Mouse (Mus musculus) forebrain, embryonic 13.5 days (tissue): ENCODE results near the gene Chil1. TPM values are rescaled to one million over a fixed set of nuclear protein-coding genes. Genes with fewer than 3 reads are reported as not detected.

ENCODE experiments used
- ATAC-seq: fragments of 200-750 bp; cut with Nextera tagmentation; 2 replicates; pipeline ENCODE4 v1.8.0; 2017
- H3K27ac ChIP-seq: fragments of 300-500 bp; sonication (generic); 2 replicates; pipeline ENCODE4 v1.5.1; 2015; ENCODE audit warnings: inconsistent platforms, mild to moderate bottlenecking, moderate library complexity
- H3K27me3 ChIP-seq: fragments of 300-500 bp; sonication (generic); 2 replicates; pipeline ENCODE4 v1.6.1; 2015; ENCODE audit warnings: mild to moderate bottlenecking, inconsistent platforms
- H3K36me3 ChIP-seq: fragments of 300-500 bp; sonication (generic); 2 replicates; pipeline ENCODE4 v1.6.1; 2015; ENCODE audit warnings: mild to moderate bottlenecking, inconsistent platforms; ENCODE audit not compliant: poor library complexity, severe bottlenecking
- H3K4me1 ChIP-seq: fragments of 300-500 bp; sonication (generic); 2 replicates; pipeline ENCODE4 v1.6.1; 2015; ENCODE audit warnings: inconsistent platforms
- H3K4me2 ChIP-seq: fragments of 300-500 bp; sonication (generic); 2 replicates; pipeline ENCODE4 v1.6.1; 2015; ENCODE audit warnings: inconsistent platforms, mild to moderate bottlenecking, moderate library complexity
- H3K4me3 ChIP-seq: fragments of 300-500 bp; sonication (generic); 2 replicates; pipeline ENCODE4 v1.5.1; 2015; ENCODE audit warnings: mild to moderate bottlenecking, inconsistent platforms
- H3K9ac ChIP-seq: fragments of 300-500 bp; sonication (generic); 2 replicates; pipeline ENCODE4 v1.6.1; 2015; ENCODE audit warnings: mild to moderate bottlenecking, inconsistent platforms
- H3K9me3 ChIP-seq: fragments of 300-500 bp; sonication (generic); replicated peaks from 2 replicates; pipeline ENCODE4 v1.6.1; 2016; ENCODE audit warnings: inconsistent platforms
- WGBS: fragments of 180-500 bp; shearing (Covaris S2); methylation state at CpG from one replicate; pipeline ENCODE4 v1.1.7; 2015; 5-methylcytosine and 5-hydroxymethylcytosine counted together
- polyA plus RNA-seq: library from polyadenylated mRNA; unstranded; fragments of >200 nt; fragmentation: Nextera tagmentation; extraction: Ambion mirVana; gene quantifications from 2 replicates; pipeline ENCODE4 v1.2.1, GENCODE M21; 2015

Gene Chil1
- polyA plus RNA-seq, 1 experiment from 2014 or later = 3.2 TPM

- Histone ChIP-seq H3K27me3 (no peaks in the 10 kb centered on the region), H3K9ac (no peak overlapping the region), H3K4me2 (no peak overlapping the region), H3K27ac (no peak overlapping the region; the same call in 1 of the 2 replicates), H3K4me1 (peaks cover 16% of the 10 kb centered on the region), H3K4me3 (no peak overlapping the region), H3K9me3 (no peaks in the 10 kb centered on the region), H3K36me3 (no peaks in the 10 kb centered on the region)
- WGBS = 86% methylated on average over 5 of the region's 5 CpGs
- no peak for ATAC-seq
These were observed 6.2 kb downstream of the Chil1 start for GRCm38 (mm10) chr1:134188217-134188616.

GRCm38 (mm10) chr1:134188989-134189729 is 7.2 kb downstream of the Chil1 start:
- Histone ChIP-seq H3K9ac (no peak overlapping the region), H3K9me3 (no peaks in the 10 kb centered on the region), H3K4me1 (peaks cover 16% of the 10 kb centered on the region), H3K36me3 (no peaks in the 10 kb centered on the region), H3K27ac (peak overlapping the region; percentile 21; the same call in 1 of the 2 replicates), H3K4me3 (no peak overlapping the region), H3K4me2 (peak overlapping the region; percentile 24), H3K27me3 (no peaks in the 10 kb centered on the region)
- WGBS = 29% methylated on average over 12 of the region's 12 CpGs
- ATAC-seq = peak; percentile 55; the same call in 1 of the 2 replicates

DNA sequence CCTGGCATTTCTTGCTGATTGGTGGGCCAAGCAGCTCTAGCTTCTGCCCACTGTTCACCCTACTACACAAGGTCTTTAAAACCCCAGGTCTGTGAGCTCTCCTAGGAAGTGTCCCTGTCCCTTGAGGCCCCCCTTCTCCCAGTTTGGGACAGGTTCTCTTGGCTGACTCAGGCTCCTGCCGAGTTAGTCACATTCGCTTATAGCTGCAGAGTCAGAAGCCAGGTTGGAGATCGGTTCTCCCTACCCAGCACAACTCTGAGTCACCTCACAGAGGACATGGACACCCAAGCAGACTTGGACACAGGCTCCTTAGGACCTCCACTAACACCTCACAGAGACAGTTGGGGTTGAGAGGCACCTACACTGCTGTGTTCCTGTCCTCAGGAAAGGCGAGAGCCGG is 9.2 kb downstream of the Chil1 start:
- no peak overlapping the region for H3K9ac ChIP-seq
- no peaks in the 10 kb centered on the region for H3K9me3 ChIP-seq
- peaks cover 29% of the 10 kb centered on the region for H3K4me1 ChIP-seq
- H3K27ac ChIP-seq = no peak overlapping the region
- H3K36me3 ChIP-seq = no peaks in the 10 kb centered on the region
- H3K4me3 ChIP-seq = no peak overlapping the region
- ATAC-seq = no peak
- 91% methylated on average over 5 of the region's 5 CpGs for WGBS
- no peaks in the 10 kb centered on the region for H3K27me3 ChIP-seq
- no peak overlapping the region for H3K4me2 ChIP-seq

DNA sequence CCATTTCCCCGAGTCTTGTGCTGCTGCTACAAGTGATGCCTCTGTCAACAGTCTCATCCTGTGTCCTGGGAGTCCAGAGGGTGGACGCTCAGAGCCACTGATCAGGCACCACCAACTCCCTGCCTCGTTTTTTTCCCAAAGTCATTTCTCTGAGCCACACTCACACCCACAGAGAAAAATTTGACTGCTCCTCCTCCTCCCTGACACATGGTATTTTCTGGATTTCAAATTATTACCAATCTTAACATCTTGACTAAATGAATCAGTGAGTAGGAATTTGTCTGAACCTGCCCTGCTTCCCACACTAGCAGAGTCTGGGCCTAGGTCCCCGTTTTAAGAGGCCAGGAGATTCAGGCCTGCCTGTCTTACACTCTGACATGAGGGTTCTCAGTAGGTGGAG is 10.0 kb downstream of the Chil1 start:
- Histone ChIP-seq H3K4me3 (no peak overlapping the region), H3K27ac (no peak overlapping the region), H3K9me3 (no peaks in the 10 kb centered on the region), H3K27me3 (no peaks in the 10 kb centered on the region), H3K36me3 (no peaks in the 10 kb centered on the region), H3K4me2 (no peak overlapping the region), H3K4me1 (peaks cover 29% of the 10 kb centered on the region), H3K9ac (no peak overlapping the region)
- 65% methylated on average over 4 of the region's 4 CpGs for WGBS
- no peak for ATAC-seq

DNA sequence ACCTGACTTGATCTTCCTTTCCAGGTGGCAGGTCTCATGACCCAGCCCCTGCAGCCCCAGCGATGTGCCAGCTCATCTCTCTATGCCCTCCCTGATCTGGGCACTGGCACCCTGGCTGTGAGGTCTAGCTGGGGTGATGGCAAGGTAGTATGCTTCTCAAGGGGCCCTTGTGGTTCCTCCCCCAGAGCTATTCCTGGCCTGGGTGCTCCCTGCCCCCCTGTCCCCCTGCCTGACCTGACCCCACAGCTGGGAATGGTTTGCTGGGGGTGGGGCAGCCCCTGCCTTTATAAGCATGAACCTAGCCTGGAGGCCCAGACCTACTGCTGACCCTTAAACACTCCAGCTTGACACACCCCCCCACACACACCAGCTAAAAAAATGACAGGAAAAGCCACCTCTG is 11.2 kb downstream of the Chil1 start, which contains the start of gene Mybph:
TSS of gene Mybph (plus strand) at position 323 of the 400 bp plus-strand sequence.
- Histone ChIP-seq H3K4me1 (peaks cover 29% of the 10 kb centered on the region), H3K27me3 (no peaks in the 10 kb centered on the region), H3K4me2 (no peak within 1 kb of the TSS), H3K27ac (no peak within 1 kb of the TSS), H3K9ac (no peak within 1 kb of the TSS), H3K4me3 (no peak within 1 kb of the TSS), H3K9me3 (no peaks in the 10 kb centered on the region), H3K36me3 (no peaks in the 10 kb centered on the region)
- 94% methylated on average over 1 of the region's 1 CpGs for WGBS
- no peak for ATAC-seq

GRCm38 (mm10) chr1:134193674-134194197 is 11.8 kb downstream of the Chil1 start:
- Histone ChIP-seq H3K4me3 (no peak overlapping the region), H3K27ac (no peak overlapping the region), H3K36me3 (no peaks in the 10 kb centered on the region), H3K4me1 (peaks cover 24% of the 10 kb centered on the region), H3K4me2 (no peak overlapping the region), H3K9me3 (no peaks in the 10 kb centered on the region), H3K27me3 (no peaks in the 10 kb centered on the region), H3K9ac (no peak overlapping the region)
- no peak for ATAC-seq
- WGBS = 64% methylated on average over 7 of the region's 7 CpGs

DNA sequence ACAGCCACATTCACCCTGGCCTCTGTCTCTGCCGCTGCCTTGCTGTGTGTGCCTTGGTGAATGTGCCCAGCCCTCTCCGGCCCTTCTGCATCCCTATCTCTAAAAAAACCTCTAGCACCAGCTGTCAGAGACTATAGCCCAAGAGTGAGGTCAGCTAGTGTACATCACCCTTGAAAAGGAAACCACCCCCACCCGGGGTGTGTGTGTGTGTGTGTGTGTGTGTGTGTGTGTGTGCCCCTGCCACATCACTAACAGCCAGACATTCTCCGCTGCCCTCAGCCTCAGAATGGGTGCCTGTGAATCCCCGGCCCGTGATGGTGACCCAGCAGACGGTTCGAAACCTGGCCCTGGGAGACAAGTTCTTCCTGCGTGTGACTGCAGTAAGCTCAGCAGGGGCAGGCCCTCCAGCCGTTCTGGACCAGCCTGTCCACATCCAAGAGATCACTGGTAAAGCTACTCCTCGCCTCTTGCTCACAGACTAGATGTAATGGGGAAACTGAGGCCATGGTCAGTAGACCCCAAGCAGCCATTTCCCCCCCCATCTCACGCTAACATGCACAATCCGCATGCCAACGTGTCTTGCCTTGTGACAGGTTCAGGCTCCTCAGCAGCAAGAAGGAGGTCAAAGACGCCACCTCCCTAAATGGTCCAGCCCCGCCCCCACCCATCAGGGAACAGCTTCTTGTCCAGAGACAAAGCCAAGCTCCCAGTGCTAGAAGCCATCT is 12.5 kb downstream of the Chil1 start:
- no peak overlapping the region for H3K9ac ChIP-seq
- H3K9me3 ChIP-seq = no peaks in the 10 kb centered on the region
- WGBS = 74% methylated on average over 16 of the region's 16 CpGs
- H3K27ac ChIP-seq = no peak overlapping the region
- peaks cover 17% of the 10 kb centered on the region for H3K4me1 ChIP-seq
- no peak overlapping the region for H3K4me2 ChIP-seq
- H3K36me3 ChIP-seq = no peaks in the 10 kb centered on the region
- H3K27me3 ChIP-seq = no peaks in the 10 kb centered on the region
- H3K4me3 ChIP-seq = no peak overlapping the region
- no peak for ATAC-seq

DNA sequence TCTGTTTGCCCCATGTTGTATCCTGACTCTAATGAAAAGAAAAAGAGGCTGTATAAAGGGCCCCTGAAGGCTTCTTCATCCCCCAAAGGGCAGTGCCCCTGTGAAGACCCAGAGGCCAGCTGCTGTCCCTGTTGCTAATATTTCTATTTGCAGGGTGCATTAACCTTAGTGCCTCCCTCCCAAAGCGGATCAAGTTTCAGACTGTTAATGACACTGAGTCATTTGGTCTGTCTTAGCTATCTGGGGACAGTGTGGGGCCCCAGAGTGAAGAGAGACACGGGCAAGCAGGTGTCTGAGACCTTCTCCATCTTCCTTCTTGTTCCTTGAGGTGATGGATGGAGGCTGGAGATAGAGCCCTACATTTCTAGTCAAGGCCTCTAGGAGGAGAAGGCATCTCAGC is 13.1 kb downstream of the Chil1 start:
- H3K27ac ChIP-seq = no peak overlapping the region
- H3K9me3 ChIP-seq = no peaks in the 10 kb centered on the region
- no peaks in the 10 kb centered on the region for H3K36me3 ChIP-seq
- no peak overlapping the region for H3K9ac ChIP-seq
- peaks cover 13% of the 10 kb centered on the region for H3K4me1 ChIP-seq
- no peak for ATAC-seq
- H3K4me2 ChIP-seq = no peak overlapping the region
- 66% methylated on average over 2 of the region's 2 CpGs for WGBS
- no peak overlapping the region for H3K4me3 ChIP-seq
- H3K27me3 ChIP-seq = no peaks in the 10 kb centered on the region

GRCm38 (mm10) chr1:134195571-134195970 is 13.6 kb downstream of the Chil1 start:
- Histone ChIP-seq H3K27me3 (no peaks in the 10 kb centered on the region), H3K9me3 (no peaks in the 10 kb centered on the region), H3K4me3 (no peak overlapping the region), H3K27ac (peak overlapping the region; percentile 14; the same call in 1 of the 2 replicates), H3K4me2 (no peak overlapping the region), H3K36me3 (no peaks in the 10 kb centered on the region), H3K9ac (no peak overlapping the region), H3K4me1 (peaks cover 13% of the 10 kb centered on the region)
- ATAC-seq = no peak
- WGBS = 50% methylated on average over 3 of the region's 3 CpGs

DNA sequence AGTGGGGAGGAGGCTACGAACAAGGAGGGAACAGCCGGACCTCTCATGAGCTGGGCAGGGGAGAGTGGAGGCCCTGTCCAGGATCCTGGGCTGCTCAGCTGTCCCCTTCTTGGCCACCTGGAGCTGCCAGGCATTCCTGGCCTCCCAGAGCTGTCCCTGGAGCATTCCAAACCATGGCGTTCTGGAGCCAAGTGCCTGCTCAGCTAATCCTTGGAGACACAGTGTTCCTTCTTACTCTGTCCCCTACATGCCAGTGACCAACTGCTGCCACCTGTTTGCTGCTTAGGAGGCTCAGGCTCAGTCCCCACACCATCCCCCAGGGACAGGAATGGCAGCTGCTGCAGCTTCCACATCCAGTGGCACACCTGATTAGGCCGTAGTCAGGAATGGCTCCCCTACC is 14.0 kb downstream of the Chil1 start:
- Histone ChIP-seq H3K27ac (peak overlapping the region; percentile 14; the same call in 1 of the 2 replicates), H3K4me1 (peaks cover 13% of the 10 kb centered on the region), H3K4me2 (no peak overlapping the region), H3K27me3 (no peaks in the 10 kb centered on the region), H3K9ac (no peak overlapping the region), H3K4me3 (no peak overlapping the region), H3K36me3 (no peaks in the 10 kb centered on the region), H3K9me3 (no peaks in the 10 kb centered on the region)
- WGBS = 62% methylated on average over 4 of the region's 4 CpGs
- no peak for ATAC-seq

DNA sequence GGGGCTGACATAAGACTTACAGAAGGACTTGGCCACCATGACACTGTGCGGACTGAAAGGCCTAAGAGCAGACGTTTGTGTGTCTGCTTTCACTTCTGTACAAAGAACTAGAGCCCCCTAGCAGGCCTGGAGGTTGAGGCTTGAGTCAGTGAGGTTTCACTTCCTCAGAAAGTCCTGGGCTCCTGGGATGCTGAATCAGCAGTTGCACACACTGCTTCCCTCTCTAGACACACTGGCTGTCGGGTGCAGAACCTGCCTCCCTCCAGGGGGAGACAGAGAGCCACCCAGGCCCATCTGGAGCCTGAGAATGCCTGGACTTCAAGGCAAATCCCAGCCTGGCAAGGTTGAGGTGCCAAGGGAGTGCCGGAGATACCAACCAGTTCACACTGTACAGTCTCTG is 14.4 kb downstream of the Chil1 start:
- WGBS = 68% methylated on average over 4 of the region's 4 CpGs
- no peak overlapping the region for H3K4me2 ChIP-seq
- no peak overlapping the region for H3K27ac ChIP-seq
- no peak for ATAC-seq
- H3K36me3 ChIP-seq = no peaks in the 10 kb centered on the region
- no peak overlapping the region for H3K4me3 ChIP-seq
- H3K9me3 ChIP-seq = no peaks in the 10 kb centered on the region
- no peak overlapping the region for H3K9ac ChIP-seq
- no peaks in the 10 kb centered on the region for H3K27me3 ChIP-seq
- H3K4me1 ChIP-seq = peaks cover 13% of the 10 kb centered on the region

DNA sequence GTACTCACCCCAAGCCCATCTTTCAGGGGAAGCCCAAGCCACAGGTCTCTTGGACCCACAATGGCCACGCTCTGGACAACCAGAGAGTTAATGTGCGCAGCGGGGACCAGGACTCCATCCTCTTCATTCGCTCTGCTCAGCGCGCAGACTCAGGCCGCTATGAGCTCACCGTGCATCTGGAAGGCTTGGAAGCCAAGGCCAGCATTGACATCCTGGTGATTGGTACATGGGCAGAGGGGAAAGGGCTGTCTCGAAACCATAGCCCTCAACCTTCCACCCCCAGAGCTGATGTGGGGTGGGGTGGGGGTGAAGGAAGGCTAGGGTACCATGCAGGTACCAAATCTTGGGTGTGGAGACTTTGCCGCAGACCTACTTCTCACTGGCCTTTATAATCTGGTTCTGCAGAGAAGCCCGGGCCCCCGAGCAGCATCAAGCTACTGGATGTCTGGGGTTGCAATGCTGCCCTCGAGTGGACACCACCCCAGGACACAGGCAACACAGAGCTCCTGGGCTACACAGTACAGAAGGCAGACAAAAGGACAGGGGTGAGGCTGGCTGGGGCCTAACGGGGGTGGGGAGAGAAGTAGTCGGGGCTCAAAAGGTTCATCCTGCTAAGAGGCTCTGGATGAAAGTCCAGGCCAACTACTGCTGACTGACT is 15.5 kb downstream of the Chil1 start:
- H3K9me3 ChIP-seq = no peaks in the 10 kb centered on the region
- no peak overlapping the region for H3K4me2 ChIP-seq
- no peak overlapping the region for H3K4me3 ChIP-seq
- no peaks in the 10 kb centered on the region for H3K36me3 ChIP-seq
- H3K27ac ChIP-seq = no peak overlapping the region
- no peaks in the 10 kb centered on the region for H3K27me3 ChIP-seq
- peaks cover 13% of the 10 kb centered on the region for H3K4me1 ChIP-seq
- no peak for ATAC-seq
- no peak overlapping the region for H3K9ac ChIP-seq
- whole genome bisulfite sequencing = 79% methylated on average over 15 of the region's 15 CpGs
